Mouse (Mus musculus) MEL (cell line): ENCODE measurements around the gene Tpt1. TPM values are rescaled to one million over a fixed set of nuclear protein-coding genes. Genes with fewer than 3 reads are reported as not detected.
A peak's percentile ranks its signal among the peaks of the same experiment; 100 is the strongest.

Experiments
- DNase-seq: peaks from one replicate; pipeline ENCODE4 v3.0.0; 2011; ENCODE audit warnings: low read depth, low spot score
- H3K27ac ChIP-seq: 2 replicates; pipeline ENCODE4 v1.5.1; 2012; ENCODE audit warnings: low read depth, mild to moderate bottlenecking, control low read depth, low read length, moderate library complexity; ENCODE audit not compliant: control insufficient read depth
- H3K27me3 ChIP-seq, 2 experiments: fragments of 150-350 bp in 1 of 2; sonication (generic) in 1 of 2; 2 replicates each; pipeline ENCODE4 v1.6.1; 2012; ENCODE audit warnings: low read length in 2 of 2, mild to moderate bottlenecking in 2 of 2, improper control_type of control experiment in 1 of 2, moderate library complexity in 1 of 2; ENCODE audit not compliant: insufficient read depth in 2 of 2, control insufficient read depth in 1 of 2
- H3K36me3 ChIP-seq, 2 experiments: 2 replicates each; pipeline ENCODE4 v1.6.1; 2012 to 2014; ENCODE audit warnings: low read length in 2 of 2, improper control_type of control experiment in 1 of 2, inconsistent platforms in 1 of 2, mild to moderate bottlenecking in 1 of 2; ENCODE audit not compliant: insufficient read depth in 2 of 2, control insufficient read depth in 1 of 2
- H3K4me1 ChIP-seq, 2 experiments: fragments of 150-350 bp in 1 of 2; sonication (generic) in 1 of 2; 2 replicates each; pipeline ENCODE4 v1.6.1; 2012; ENCODE audit warnings: low read length in 2 of 2, improper control_type of control experiment in 1 of 2, mild to moderate bottlenecking in 1 of 2; ENCODE audit not compliant: insufficient read depth in 2 of 2, control insufficient read depth in 1 of 2
- H3K4me3 ChIP-seq, 2 experiments: fragments of 150-350 bp in 1 of 2; sonication (generic) in 1 of 2; 2 replicates each; pipeline ENCODE4 v1.5.1; 2012; ENCODE audit warnings: low read depth in 2 of 2, low read length in 2 of 2, mild to moderate bottlenecking in 2 of 2, moderate library complexity in 2 of 2, control low read depth in 1 of 2, improper control_type of control experiment in 1 of 2; ENCODE audit not compliant: control insufficient read depth in 1 of 2, insufficient read depth in 1 of 2
- H3K79me2 ChIP-seq: 2 replicates; pipeline ENCODE4 v1.6.1; 2012; ENCODE audit warnings: mild to moderate bottlenecking, low read length, moderate library complexity; ENCODE audit not compliant: control insufficient read depth, poor library complexity, insufficient read depth
- H3K9ac ChIP-seq: 2 replicates; pipeline ENCODE4 v1.6.1; 2012; ENCODE audit warnings: low read depth, mild to moderate bottlenecking, control low read depth, low read length, moderate library complexity; ENCODE audit not compliant: control insufficient read depth, poor library complexity, severe bottlenecking
- H3K9me3 ChIP-seq: fragments of 150-350 bp; sonication (generic); replicated peaks from 2 replicates; pipeline ENCODE4 v1.6.1; 2012; ENCODE audit warnings: mild to moderate bottlenecking, low read length, improper control_type of control experiment, moderate library complexity; ENCODE audit not compliant: insufficient read depth
- ETS1 ChIP-seq: IDR thresholded peaks from 2 replicates; pipeline ENCODE4 v1.6.1; 2012; ENCODE audit warnings: low read depth, mild to moderate bottlenecking, inconsistent platforms, low read length, improper control_type of control experiment, moderate library complexity
- GABPA ChIP-seq: IDR thresholded peaks from 2 replicates; pipeline ENCODE4 v1.6.1; 2012; ENCODE audit warnings: low read depth, mild to moderate bottlenecking, inconsistent platforms, low read length, improper control_type of control experiment, moderate library complexity
- KAT2A ChIP-seq: conservative IDR thresholded peaks from 2 replicates; pipeline ENCODE4 v1.6.1; 2012; ENCODE audit warnings: low read depth, low read length, improper control_type of control experiment, inconsistent platforms
- NELFE ChIP-seq: IDR thresholded peaks from 2 replicates; pipeline ENCODE4 v1.6.1; 2011; ENCODE audit warnings: low read depth, low read length, improper control_type of control experiment
- POLR2AphosphoS2 ChIP-seq: IDR thresholded peaks from 2 replicates; pipeline ENCODE4 v1.6.1; 2011; ENCODE audit warnings: low read length, improper control_type of control experiment
- POLR2AphosphoS5 ChIP-seq: IDR thresholded peaks from 2 replicates; pipeline ENCODE4 v1.6.1; 2012; ENCODE audit warnings: low read depth, borderline replicate concordance, mild to moderate bottlenecking, inconsistent platforms, low read length, moderate library complexity, mixed read lengths
- RCOR1 ChIP-seq: IDR thresholded peaks from 2 replicates; pipeline ENCODE4 v1.6.1; 2012; ENCODE audit warnings: low read depth, mild to moderate bottlenecking, inconsistent platforms, low read length, improper control_type of control experiment
- TAL1 ChIP-seq: IDR thresholded peaks from 2 replicates; pipeline ENCODE4 v1.6.1; 2012; ENCODE audit warnings: mild to moderate bottlenecking, inconsistent platforms, low read length, moderate library complexity, mixed read lengths
- UBTF ChIP-seq: IDR thresholded peaks from 2 replicates; pipeline ENCODE4 v1.6.1; 2012; ENCODE audit warnings: low read depth, mild to moderate bottlenecking, inconsistent platforms, low read length, improper control_type of control experiment, moderate library complexity, borderline replicate concordance; ENCODE audit not compliant: insufficient read depth
- USF2 ChIP-seq, 2 experiments: IDR thresholded peaks; 2 replicates each; pipeline ENCODE4 v1.6.1; 2011 to 2012; ENCODE audit warnings: improper control_type of control experiment in 2 of 2, low read length in 2 of 2, borderline replicate concordance in 1 of 2, inconsistent platforms in 1 of 2, low read depth in 1 of 2, mild to moderate bottlenecking in 1 of 2; ENCODE audit not compliant: insufficient read depth in 1 of 2
- ZNF384 ChIP-seq: IDR thresholded peaks from 2 replicates; pipeline ENCODE4 v1.6.1; 2012; ENCODE audit warnings: low read depth, mild to moderate bottlenecking, inconsistent platforms, low read length, improper control_type of control experiment
- polyA plus RNA-seq, 2 experiments: library from polyadenylated mRNA; stranded (reverse) in 1 of 2; unstranded in 1 of 2; fragments of >175 nt in 1 of 2; fragments of >200 nt in 1 of 2; gene quantifications; 2 replicates each; pipeline versions ENCODE4 v1.2.1 to v1.2.4; 2012; ENCODE audit warnings: low replicate concordance in 2 of 2, low read depth in 1 of 2; ENCODE audit not compliant: insufficient read length in 2 of 2, insufficient read depth in 1 of 2, missing spikeins in 1 of 2
- total RNA-seq: library from RNA; depleted of rRNA; stranded (reverse); fragments of 300-350 nt; gene quantifications from 2 replicates; pipeline ENCODE4 v1.2.3, GENCODE M21; 2012

Gene Tpt1
- total and polyA plus RNA-seq, 3 experiments, result 652 to 1,342 (median 817) TPM

DNA sequence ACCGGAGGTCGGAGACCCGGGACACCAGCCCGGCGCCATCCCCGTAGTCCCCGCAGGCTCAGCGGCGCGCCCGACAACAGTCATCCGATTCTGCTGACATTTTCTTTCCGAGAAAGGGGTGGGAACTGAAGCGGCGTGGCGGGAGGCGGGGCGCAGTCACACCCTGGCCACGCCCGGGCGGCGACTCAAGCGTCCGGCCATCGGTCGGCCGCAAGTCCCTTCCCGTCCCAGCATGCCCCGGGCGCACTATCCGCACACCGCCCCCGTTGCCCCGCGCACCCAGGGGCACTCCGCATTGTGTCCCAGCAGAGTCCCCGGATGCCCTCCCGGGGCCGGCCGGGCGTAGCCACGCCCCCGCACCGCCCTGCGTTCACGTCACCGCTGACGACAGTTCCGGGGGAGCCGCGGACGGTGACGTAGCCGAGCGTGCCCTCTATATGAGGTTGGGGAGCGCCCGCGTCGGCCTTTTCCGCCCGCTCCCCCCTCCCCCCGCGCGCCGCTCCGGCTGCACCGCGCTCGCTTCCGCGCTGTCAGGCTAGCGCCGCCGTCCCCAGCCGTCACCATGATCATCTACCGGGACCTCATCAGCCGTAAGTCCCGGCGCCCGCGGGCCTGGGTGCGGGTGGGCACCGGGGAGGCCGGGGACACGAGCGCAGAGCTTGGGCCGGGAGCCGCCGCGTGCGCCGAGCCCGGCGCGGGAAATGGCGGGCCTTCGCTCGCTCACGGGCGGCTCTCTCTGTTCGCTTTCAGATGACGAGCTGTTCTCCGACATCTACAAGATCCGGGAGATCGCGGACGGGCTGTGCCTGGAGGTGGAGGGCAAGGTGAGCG, at the start of gene Tpt1 (continued):
- TF ChIP-seq ZNF384, result no peak
- TF ChIP-seq KAT2A, result peak; percentile 60; the same call in 1 of the 2 replicates
- peak; percentile 72 for TF ChIP-seq ETS1
- no peak; the same call in 1 of the 2 replicates for TF ChIP-seq UBTF
- TF ChIP-seq, all 39 proteins: peak for 18

DNA sequence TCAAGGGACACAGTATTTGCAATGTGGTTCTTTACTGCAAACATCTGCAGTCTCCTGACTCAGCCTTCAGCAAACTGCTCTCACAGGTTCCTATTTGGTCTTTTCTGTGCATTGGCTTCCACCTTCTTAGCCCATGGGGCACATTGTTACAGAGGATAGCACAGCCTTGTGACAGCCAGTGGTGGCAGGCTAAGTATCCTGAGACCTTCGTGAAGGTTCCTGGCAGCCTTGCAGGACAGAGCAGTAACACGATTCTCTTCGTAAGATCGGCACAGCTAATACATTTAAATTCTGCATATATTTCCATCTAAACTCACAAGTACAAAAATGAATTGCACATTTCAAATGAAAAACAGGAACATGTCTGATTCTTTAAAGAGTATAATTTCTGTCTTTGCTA, 49.0 kb upstream of the Tpt1 start:
- Histone ChIP-seq H3K79me2 (no peaks in the 10 kb centered on the region), H3K9me3 (no peaks in the 10 kb centered on the region), H3K4me3 (no peak overlapping the region), H3K4me1 (peaks cover 0 to 3% of the 10 kb centered on the region in 2 experiments; a peak in 1 of 4 replicates), H3K9ac (no peak overlapping the region), H3K27ac (no peak overlapping the region), H3K36me3 (peaks cover 0 to 4% of the 10 kb centered on the region in 2 experiments; a peak in 2 of 4 replicates), H3K27me3 (peaks cover 7 to 27% of the 10 kb centered on the region in 2 experiments)
- DNase-seq, result no peak
- TF ChIP-seq GABPA (no peak), POLR2AphosphoS5 (no peak), USF2 (IDR thresholded peaks at IDR 0.05; ENCODE audit: borderline replicate concordance in 1 of 2, insufficient read depth in 1 of 2, low read depth in 1 of 2, low read length in 2 of 2) (no peak)

DNA sequence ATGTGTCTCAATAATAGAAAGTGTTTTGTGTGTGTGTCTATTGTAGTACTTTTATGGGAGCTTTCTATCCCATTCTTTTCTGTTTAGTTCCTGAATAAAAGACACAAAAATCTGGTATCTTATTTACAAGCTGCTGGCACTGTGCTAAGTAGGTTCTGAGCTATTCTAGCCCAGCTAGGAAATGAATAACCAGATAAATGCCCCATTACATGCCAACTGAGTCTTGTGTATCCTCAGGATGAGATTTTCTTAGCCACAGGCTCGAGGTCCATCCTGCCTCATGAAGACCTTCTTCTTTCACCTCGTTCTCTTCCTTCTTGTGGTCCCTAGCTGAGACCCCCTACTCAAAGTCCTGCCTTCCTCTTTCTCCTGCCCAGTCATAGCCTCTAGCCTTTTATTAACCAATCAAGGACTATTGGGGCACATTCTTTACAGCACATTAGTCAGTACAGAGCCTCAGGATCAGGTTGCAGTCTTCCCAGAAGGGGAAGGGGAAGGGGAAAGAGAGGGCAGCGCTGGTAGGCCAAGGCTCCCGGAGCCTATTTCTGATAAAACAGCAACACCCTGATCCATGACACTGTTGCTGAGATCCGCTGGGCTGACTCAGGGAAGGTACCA, 47.0 kb upstream of the Tpt1 start:
- Histone ChIP-seq H3K27ac (no peak overlapping the region), H3K36me3 (peaks cover 0 to 1% of the 10 kb centered on the region in 2 experiments; a peak in 1 of 4 replicates), H3K9me3 (no peaks in the 10 kb centered on the region), H3K79me2 (no peaks in the 10 kb centered on the region), H3K9ac (no peak overlapping the region), H3K4me1 (peaks cover 0 to 4% of the 10 kb centered on the region in 2 experiments; a peak in 1 of 4 replicates), H3K27me3 (peaks cover 7 to 27% of the 10 kb centered on the region in 2 experiments), H3K4me3 (no peak overlapping the region)
- TF ChIP-seq NELFE, result no peak
- TF ChIP-seq RCOR1, result no peak
- no peak for TF ChIP-seq TAL1
- no peak for TF ChIP-seq POLR2AphosphoS2
- DNase-seq, result no peak
